Mouse (Mus musculus) spleen, adult 2 months (tissue): ENCODE data around the gene Clptm1.

ENCODE experiments used
- CTCF ChIP-seq: fragments of 200-500 bp; IDR thresholded peaks from 2 replicates; pipeline ENCODE4 v1.5.1; 2011; ENCODE audit warnings: mild to moderate bottlenecking, inconsistent platforms; ENCODE audit not compliant: insufficient read depth, insufficient read length, insufficient replicate concordance; ENCODE audit errors: extremely low read depth
- POLR2A ChIP-seq: fragments of 200-500 bp; IDR thresholded peaks from 2 replicates; pipeline ENCODE4 v1.6.1; 2011; ENCODE audit warnings: low read depth, low read length, inconsistent platforms

- TF ChIP-seq CTCF = no peak
- TF ChIP-seq POLR2A = no peak
Observed at GRCm38 (mm10) chr7:19632720-19633119, 32.1 kb downstream of the Clptm1 start.
